Mouse (Mus musculus): ENCODE results near the gene Fam149b. TPM values are rescaled to one million over a fixed set of nuclear protein-coding genes. Genes with fewer than 3 reads are reported as not detected.
"Not testable (repeated sequence)": the region's sequence is repeated elsewhere in the genome, so short reads cannot be mapped to it uniquely, and the experiment has no call there.

The Fam149b gene
- 45.0 and 46.7 TPM in 2 replicates for polyA plus RNA-seq (2016; fragmentation: Nextera tagmentation; extraction: Ambion mirVana)

- Histone ChIP-seq H3K27ac (peak within 1 kb of the TSS; percentile 97), H3K9me3 (no peaks in the 10 kb centered on the region), H3K36me3 (peaks cover 50% of the 10 kb centered on the region), H3K4me3 (peak within 1 kb of the TSS; percentile 83), H3K27me3 (ENCODE audit: insufficient read depth, poor library complexity, severe bottlenecking) (no peaks in the 10 kb centered on the region), H3K4me1 (replicated peaks) (peaks cover 16% of the 10 kb centered on the region)
- peak; percentile 95 for DNase-seq (ENCODE audit: low spot score)
- under 1% methylated on average over 42 of the region's 42 CpGs for whole genome bisulfite sequencing
These were observed at the start of gene Fam149b, which contains the start of gene Ecd for GRCm38 (mm10) chr14:20347991-20348541. Gene Fam149b (plus strand): TSS chr14:20348162. Gene Ecd (minus strand): TSS chr14:20348121.

- not testable (repeated sequence) for H3K27me3 ChIP-seq (ENCODE audit: insufficient read depth, poor library complexity, severe bottlenecking); H3K4me3 ChIP-seq; H3K4me1 ChIP-seq (replicated peaks); H3K36me3 ChIP-seq; H3K9me3 ChIP-seq; DNase-seq (ENCODE audit: low spot score); H3K27ac ChIP-seq
- 71% methylated on average over 2 of the region's 2 CpGs for WGBS
These were observed 42.9 kb upstream of the Fam149b start for GRCm38 (mm10) chr14:20305085-20305484.

GRCm38 (mm10) chr14:20315137-20315536 lies 32.8 kb upstream of the Fam149b start:
- Histone ChIP-seq H3K9me3 (no peaks in the 10 kb centered on the region), H3K4me1 (replicated peaks) (no peaks in the 10 kb centered on the region), H3K27me3 (ENCODE audit: insufficient read depth, poor library complexity, severe bottlenecking) (no peaks in the 10 kb centered on the region), H3K27ac (no peak overlapping the region), H3K4me3 (no peak overlapping the region), H3K36me3 (peaks cover 31% of the 10 kb centered on the region)
- DNase-seq (ENCODE audit: low spot score), result no peak
- WGBS, result 92% methylated on average over 1 of the region's 1 CpGs

GRCm38 (mm10) chr14:20319420-20319819 lies 28.5 kb upstream of the Fam149b start:
- WGBS, result 83% methylated on average over 3 of the region's 3 CpGs
- no peak overlapping the region for H3K4me3 ChIP-seq
- H3K9me3 ChIP-seq, result no peaks in the 10 kb centered on the region
- peaks cover 65% of the 10 kb centered on the region for H3K36me3 ChIP-seq
- DNase-seq (ENCODE audit: low spot score), result peak; percentile 34
- no peaks in the 10 kb centered on the region for H3K27me3 ChIP-seq (ENCODE audit: insufficient read depth, poor library complexity, severe bottlenecking)
- no peak overlapping the region for H3K27ac ChIP-seq
- no peaks in the 10 kb centered on the region for H3K4me1 ChIP-seq (replicated peaks)

- Histone ChIP-seq H3K36me3 (peaks cover 97% of the 10 kb centered on the region), H3K9me3 (no peaks in the 10 kb centered on the region)
- 95% methylated on average over 9 of the region's 9 CpGs for WGBS
These were observed 23.8 kb upstream of the Fam149b start for GRCm38 (mm10) chr14:20324196-20324595.

GRCm38 (mm10) chr14:20328474-20328873 lies 19.5 kb upstream of the Fam149b start:
- peaks cover 96% of the 10 kb centered on the region for H3K36me3 ChIP-seq
- WGBS, result 73% methylated on average over 9 of the region's 9 CpGs
- peak; percentile 21 for DNase-seq (ENCODE audit: low spot score)

More at GRCm38 (mm10) chr14:20324196-20324595, 23.8 kb upstream of the Fam149b start:
- no peak overlapping the region for H3K4me3 ChIP-seq
- DNase-seq (ENCODE audit: low spot score), result no peak
- H3K27ac ChIP-seq, result no peak overlapping the region
- no peaks in the 10 kb centered on the region for H3K4me1 ChIP-seq (replicated peaks)
- H3K27me3 ChIP-seq (ENCODE audit: insufficient read depth, poor library complexity, severe bottlenecking), result no peaks in the 10 kb centered on the region

GRCm38 (mm10) chr14:20331316-20331715 lies 16.6 kb upstream of the Fam149b start:
- Histone ChIP-seq H3K36me3 (peaks cover 97% of the 10 kb centered on the region), H3K9me3 (no peaks in the 10 kb centered on the region), H3K4me1 (replicated peaks) (no peaks in the 10 kb centered on the region), H3K27ac (no peak overlapping the region), H3K27me3 (ENCODE audit: insufficient read depth, poor library complexity, severe bottlenecking) (no peaks in the 10 kb centered on the region), H3K4me3 (no peak overlapping the region)
- WGBS, result 94% methylated on average over 4 of the region's 4 CpGs
- DNase-seq (ENCODE audit: low spot score), result no peak

More at GRCm38 (mm10) chr14:20328474-20328873, 19.5 kb upstream of the Fam149b start:
- no peaks in the 10 kb centered on the region for H3K9me3 ChIP-seq
- H3K4me3 ChIP-seq, result no peak overlapping the region
- no peak overlapping the region for H3K27ac ChIP-seq
- no peaks in the 10 kb centered on the region for H3K27me3 ChIP-seq (ENCODE audit: insufficient read depth, poor library complexity, severe bottlenecking)
- H3K4me1 ChIP-seq (replicated peaks), result no peaks in the 10 kb centered on the region

GRCm38 (mm10) chr14:20339415-20339814 lies 8.5 kb upstream of the Fam149b start:
- no peak for DNase-seq (ENCODE audit: low spot score)
- H3K9me3 ChIP-seq, result no peaks in the 10 kb centered on the region
- no peaks in the 10 kb centered on the region for H3K4me1 ChIP-seq (replicated peaks)
- no peaks in the 10 kb centered on the region for H3K27me3 ChIP-seq (ENCODE audit: insufficient read depth, poor library complexity, severe bottlenecking)
- H3K27ac ChIP-seq, result no peak overlapping the region
- peaks cover 87% of the 10 kb centered on the region for H3K36me3 ChIP-seq
- H3K4me3 ChIP-seq, result no peak overlapping the region
- 96% methylated on average over 5 of the region's 5 CpGs for WGBS

GRCm38 (mm10) chr14:20340149-20340548 lies 7.8 kb upstream of the Fam149b start:
- Histone ChIP-seq H3K27me3 (ENCODE audit: insufficient read depth, poor library complexity, severe bottlenecking) (no peaks in the 10 kb centered on the region), H3K27ac (no peak overlapping the region), H3K9me3 (no peaks in the 10 kb centered on the region), H3K4me3 (no peak overlapping the region), H3K36me3 (peaks cover 87% of the 10 kb centered on the region), H3K4me1 (replicated peaks) (no peaks in the 10 kb centered on the region)
- DNase-seq (ENCODE audit: low spot score), result no peak
- WGBS, result 81% methylated on average over 8 of the region's 8 CpGs

- Histone ChIP-seq H3K36me3 (peaks cover 87% of the 10 kb centered on the region), H3K4me1 (replicated peaks) (no peaks in the 10 kb centered on the region), H3K27ac (no peak overlapping the region), H3K4me3 (no peak overlapping the region), H3K9me3 (no peaks in the 10 kb centered on the region), H3K27me3 (ENCODE audit: insufficient read depth, poor library complexity, severe bottlenecking) (no peaks in the 10 kb centered on the region)
- DNase-seq (ENCODE audit: low spot score), result no peak
- WGBS, result 87% methylated on average over 7 of the region's 7 CpGs
These were observed 7.1 kb upstream of the Fam149b start for GRCm38 (mm10) chr14:20340866-20341265.

- H3K9me3 ChIP-seq, result no peaks in the 10 kb centered on the region
- no peak overlapping the region for H3K4me3 ChIP-seq
- WGBS, result 94% methylated on average over 9 of the region's 9 CpGs
- H3K27ac ChIP-seq, result no peak overlapping the region
- H3K27me3 ChIP-seq (ENCODE audit: insufficient read depth, poor library complexity, severe bottlenecking), result no peaks in the 10 kb centered on the region
- H3K36me3 ChIP-seq, result peaks cover 49% of the 10 kb centered on the region
- H3K4me1 ChIP-seq (replicated peaks), result peaks cover 16% of the 10 kb centered on the region
- no peak for DNase-seq (ENCODE audit: low spot score)
These were observed 2.1 kb upstream of the Fam149b start for GRCm38 (mm10) chr14:20345885-20346284.

- no peak for DNase-seq (ENCODE audit: low spot score)
- 5% methylated on average over 15 of the region's 15 CpGs for WGBS
- Histone ChIP-seq H3K27ac (peak overlapping the region; percentile 97), H3K4me1 (replicated peaks) (peaks cover 16% of the 10 kb centered on the region), H3K9me3 (no peaks in the 10 kb centered on the region), H3K36me3 (peaks cover 49% of the 10 kb centered on the region), H3K4me3 (peak overlapping the region; percentile 83), H3K27me3 (ENCODE audit: insufficient read depth, poor library complexity, severe bottlenecking) (no peaks in the 10 kb centered on the region)
These were observed 446 bp upstream of the Fam149b start for GRCm38 (mm10) chr14:20347441-20347990.

GRCm38 (mm10) chr14:20363230-20363629 lies 15.3 kb downstream of the Fam149b start:
- Histone ChIP-seq H3K9me3 (no peaks in the 10 kb centered on the region), H3K36me3 (peaks cover 97% of the 10 kb centered on the region), H3K4me3 (no peak overlapping the region), H3K27me3 (ENCODE audit: insufficient read depth, poor library complexity, severe bottlenecking) (no peaks in the 10 kb centered on the region), H3K27ac (no peak overlapping the region), H3K4me1 (replicated peaks) (no peaks in the 10 kb centered on the region)
- DNase-seq (ENCODE audit: low spot score), result no peak
- 96% methylated on average over 4 of the region's 4 CpGs for WGBS

Data from hindbrain, embryonic 10.5 days (tissue).